Mouse (Mus musculus): ENCODE measurements around the gene Ablim1. TPM values are rescaled to one million over a fixed set of nuclear protein-coding genes. Genes with fewer than 3 reads are reported as not detected.
A peak's percentile ranks its signal among the peaks of the same experiment; 100 is the strongest.

The Ablim1 gene
- polyA plus RNA-seq, 1 experiment from 2014 or later = 58.7 TPM

DNA sequence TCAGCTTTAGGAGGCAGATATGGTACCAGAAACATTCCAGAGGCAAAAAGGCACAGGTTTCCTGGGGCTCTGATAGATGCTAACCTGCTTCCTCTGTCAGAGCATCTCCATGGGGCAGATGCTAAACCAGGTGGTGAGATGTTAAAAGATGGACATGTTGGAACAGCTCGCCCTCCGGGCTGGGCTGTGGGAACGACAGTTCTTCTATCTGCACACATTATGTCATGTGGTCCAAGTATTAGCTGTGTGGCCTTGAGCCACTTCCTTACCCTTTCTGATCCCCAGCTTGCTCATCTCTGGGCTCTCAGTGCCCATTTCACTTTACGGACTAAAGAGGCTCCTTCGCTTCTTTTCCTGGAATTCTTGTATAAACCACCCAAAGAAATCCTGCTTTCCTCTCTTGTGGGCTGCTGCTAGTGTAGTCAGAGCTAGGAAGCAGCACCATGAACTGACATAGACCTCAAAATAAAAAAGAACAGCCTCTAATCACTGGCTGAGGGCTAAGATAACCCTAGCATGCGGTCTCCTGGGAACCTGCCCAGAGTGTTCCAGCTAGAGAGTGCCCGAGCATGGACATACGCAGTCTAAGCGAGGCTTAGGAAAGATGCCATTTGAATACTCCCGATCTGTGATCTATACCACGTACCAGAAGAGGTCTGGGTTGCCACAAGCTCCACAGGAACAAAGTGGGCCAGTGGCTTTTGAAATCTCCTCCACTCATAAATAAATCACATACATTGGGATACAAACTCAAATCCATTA is 119.4 kb downstream of the Ablim1 start:
- 89% methylated on average over 11 of the region's 11 CpGs for WGBS
- peak overlapping the region; percentile 48 for H3K4me3 ChIP-seq (replicated peaks)

DNA sequence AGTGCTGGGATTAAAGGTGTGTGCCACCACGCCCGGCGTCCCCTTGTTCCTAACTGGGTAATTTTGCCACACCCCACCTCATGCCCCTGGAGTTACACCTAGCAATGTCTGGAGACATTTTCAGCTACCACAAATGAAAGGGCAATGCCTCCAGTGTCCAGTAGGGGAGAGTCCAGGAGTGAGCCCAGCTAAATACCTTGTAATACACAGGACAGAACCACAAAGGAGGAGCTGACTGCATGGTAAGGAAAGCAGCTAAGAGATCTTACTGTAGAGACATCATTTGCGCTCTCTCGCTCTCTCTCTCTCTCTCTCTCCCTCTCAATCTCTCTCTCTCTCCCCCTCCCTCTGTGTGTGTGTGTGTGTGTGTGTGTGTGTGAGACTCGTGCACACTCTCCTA is 120.8 kb downstream of the Ablim1 start:
- Histone ChIP-seq H3K9ac (replicated peaks) (no peak overlapping the region), H3K27me3 (replicated peaks) (peaks cover 8% of the 10 kb centered on the region), H3K27ac (replicated peaks) (no peak overlapping the region), H3K4me1 (peaks cover 28% of the 10 kb centered on the region), H3K36me3 (no peaks in the 10 kb centered on the region), H3K4me3 (replicated peaks) (no peak overlapping the region), H3K4me2 (0 out of 2 replicates have a peak overlapping the region, but pooled peaks have one; percentile 92), H3K9me3 (replicated peaks) (no peaks in the 10 kb centered on the region)
- 92% methylated on average over 6 of the region's 6 CpGs for WGBS
- no peak for ATAC-seq (ENCODE audit: low FRiP score)

More for the DNA sequence above, 119.4 kb downstream of the Ablim1 start:
- Histone ChIP-seq H3K27me3 (replicated peaks) (peaks cover 8% of the 10 kb centered on the region), H3K36me3 (no peaks in the 10 kb centered on the region), H3K9ac (replicated peaks) (no peak overlapping the region), H3K4me1 (peaks cover 39% of the 10 kb centered on the region), H3K4me2 (peak overlapping the region; percentile 92), H3K27ac (replicated peaks) (no peak overlapping the region), H3K9me3 (replicated peaks) (no peaks in the 10 kb centered on the region)
- ATAC-seq (ENCODE audit: low FRiP score) = no peak

DNA sequence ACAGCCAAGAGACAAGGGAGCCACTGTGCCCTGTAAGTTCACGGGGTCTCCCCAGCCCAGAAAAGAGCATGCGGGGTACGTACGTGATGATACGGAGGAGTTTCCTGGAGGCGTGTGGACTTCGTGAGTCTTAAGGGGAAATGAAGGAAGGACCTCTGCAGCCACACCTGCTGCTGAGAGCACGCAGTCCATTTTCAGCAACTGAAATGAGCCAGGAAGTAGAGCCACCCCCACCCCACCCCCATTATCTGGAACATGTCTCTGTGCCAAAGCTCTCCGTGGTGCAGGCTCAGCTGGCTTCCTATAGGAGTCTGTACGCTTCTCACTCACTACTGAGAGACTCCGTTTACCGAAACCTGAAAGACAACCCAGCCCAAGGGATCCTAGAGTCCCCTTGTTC is 121.3 kb downstream of the Ablim1 start:
- no peak for ATAC-seq (ENCODE audit: low FRiP score)
- Histone ChIP-seq H3K4me3 (replicated peaks) (no peak overlapping the region), H3K27me3 (replicated peaks) (peaks cover 8% of the 10 kb centered on the region), H3K4me2 (no peak overlapping the region), H3K36me3 (no peaks in the 10 kb centered on the region), H3K9me3 (replicated peaks) (no peaks in the 10 kb centered on the region), H3K4me1 (peaks cover 22% of the 10 kb centered on the region), H3K27ac (replicated peaks) (no peak overlapping the region), H3K9ac (replicated peaks) (no peak overlapping the region)
- 92% methylated on average over 12 of the region's 12 CpGs for WGBS

DNA sequence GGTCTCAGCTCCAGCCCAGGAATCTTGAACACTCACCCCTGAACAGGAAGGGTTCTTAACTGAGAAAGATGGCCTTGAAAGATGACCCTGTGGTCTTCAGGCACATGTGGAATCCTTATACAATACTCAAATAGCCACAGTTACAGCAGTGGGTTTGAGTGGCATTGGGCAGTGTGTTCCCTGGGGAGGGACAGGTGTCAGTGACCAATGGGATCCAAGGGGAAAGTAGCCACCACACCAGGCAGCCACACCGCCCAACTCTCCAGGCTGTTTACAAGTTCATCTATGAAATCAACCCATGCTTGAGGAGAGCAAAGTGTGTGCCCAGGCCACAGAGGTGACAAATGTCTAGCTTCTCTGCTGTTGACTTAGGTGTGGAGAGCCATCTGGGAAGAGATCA is 123.6 kb downstream of the Ablim1 start:
- Histone ChIP-seq H3K36me3 (no peaks in the 10 kb centered on the region), H3K9me3 (replicated peaks) (no peaks in the 10 kb centered on the region), H3K4me2 (no peak overlapping the region), H3K27me3 (replicated peaks) (peaks cover 4% of the 10 kb centered on the region), H3K27ac (replicated peaks) (no peak overlapping the region), H3K9ac (replicated peaks) (no peak overlapping the region), H3K4me3 (replicated peaks) (no peak overlapping the region), H3K4me1 (peaks cover 4% of the 10 kb centered on the region; the same call in 1 of the 2 replicates)
- 95% methylated on average over 1 of the region's 1 CpGs for WGBS
- ATAC-seq (ENCODE audit: low FRiP score) = no peak

DNA sequence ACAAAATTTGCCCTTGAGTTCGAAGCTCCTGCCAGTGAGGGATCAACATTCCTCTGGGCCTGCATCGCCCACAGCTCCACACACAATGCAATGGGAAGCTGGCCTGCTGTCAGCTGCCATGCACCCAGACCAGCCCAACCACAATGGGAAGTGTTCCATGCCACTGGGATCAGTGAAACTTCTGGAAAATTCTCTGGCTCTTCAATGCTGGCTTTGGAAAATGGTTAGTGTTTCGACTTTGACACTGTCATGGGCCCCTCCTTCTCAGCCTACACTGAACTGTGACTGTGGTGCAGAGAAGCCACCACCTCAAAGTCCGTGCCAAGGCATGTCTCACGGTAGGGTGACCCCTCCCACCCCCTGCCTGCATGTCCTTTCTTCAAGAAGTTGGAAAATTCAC is 125.3 kb downstream of the Ablim1 start:
- Histone ChIP-seq H3K27me3 (replicated peaks) (no peaks in the 10 kb centered on the region), H3K4me1 (no peaks in the 10 kb centered on the region), H3K4me3 (replicated peaks) (no peak overlapping the region), H3K9ac (replicated peaks) (no peak overlapping the region), H3K27ac (replicated peaks) (no peak overlapping the region), H3K36me3 (no peaks in the 10 kb centered on the region), H3K9me3 (replicated peaks) (no peaks in the 10 kb centered on the region), H3K4me2 (no peak overlapping the region)
- 89% methylated on average over 5 of the region's 5 CpGs for WGBS
- no peak for ATAC-seq (ENCODE audit: low FRiP score)

DNA sequence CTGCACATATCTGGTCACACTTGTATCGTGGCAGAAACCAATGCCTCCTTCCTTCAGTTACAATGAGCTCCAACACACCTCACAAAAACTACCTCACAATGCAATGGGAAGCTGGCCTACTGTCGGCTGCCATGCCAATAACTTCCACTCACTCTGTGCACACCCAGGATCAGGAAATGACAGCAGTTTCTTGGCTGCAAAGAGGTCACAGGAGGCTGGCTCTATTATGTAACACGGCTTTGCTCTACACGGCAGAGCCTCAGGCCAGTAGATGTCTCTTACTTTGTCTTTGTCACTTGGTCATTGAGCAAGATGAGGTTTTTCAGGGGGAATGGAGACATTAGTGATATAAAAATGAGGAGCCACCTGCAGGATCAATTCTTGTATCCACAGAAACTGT is 126.2 kb downstream of the Ablim1 start:
- H3K9me3 ChIP-seq (replicated peaks) = no peaks in the 10 kb centered on the region
- 85% methylated on average over 4 of the region's 4 CpGs for WGBS
- H3K36me3 ChIP-seq = no peaks in the 10 kb centered on the region
- no peak overlapping the region for H3K4me2 ChIP-seq
- no peak overlapping the region for H3K27ac ChIP-seq (replicated peaks)
- no peak overlapping the region for H3K4me3 ChIP-seq (replicated peaks)
- ATAC-seq (ENCODE audit: low FRiP score) = no peak
- H3K9ac ChIP-seq (replicated peaks) = no peak overlapping the region
- H3K27me3 ChIP-seq (replicated peaks) = no peaks in the 10 kb centered on the region
- no peaks in the 10 kb centered on the region for H3K4me1 ChIP-seq

DNA sequence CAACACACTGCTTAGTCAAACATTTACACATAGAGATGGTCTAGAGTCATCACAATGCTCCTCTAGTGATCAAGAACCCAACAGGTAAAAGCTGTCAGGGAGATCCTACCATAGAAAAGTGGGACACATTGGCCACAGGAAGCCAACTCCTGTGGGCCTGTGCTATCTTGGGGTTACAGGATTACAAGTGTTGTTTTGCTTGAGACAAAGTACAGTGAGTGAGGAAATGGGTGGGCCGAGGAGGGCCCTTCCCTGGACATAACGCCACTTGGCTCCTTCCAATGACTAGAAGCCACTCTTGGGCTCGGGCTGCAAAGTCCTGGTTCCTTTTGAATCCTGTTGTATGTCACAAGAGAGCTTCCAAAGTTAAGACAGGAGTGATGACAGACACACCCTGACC is 129.7 kb downstream of the Ablim1 start:
- no peak overlapping the region for H3K27ac ChIP-seq (replicated peaks)
- no peaks in the 10 kb centered on the region for H3K27me3 ChIP-seq (replicated peaks)
- H3K4me2 ChIP-seq = no peak overlapping the region
- H3K4me3 ChIP-seq (replicated peaks) = no peak overlapping the region
- 85% methylated on average over 3 of the region's 3 CpGs for WGBS
- H3K9ac ChIP-seq (replicated peaks) = no peak overlapping the region
- H3K36me3 ChIP-seq = no peaks in the 10 kb centered on the region
- no peak for ATAC-seq (ENCODE audit: low FRiP score)
- peaks cover 6% of the 10 kb centered on the region; the same call in 1 of the 2 replicates for H3K4me1 ChIP-seq
- no peaks in the 10 kb centered on the region for H3K9me3 ChIP-seq (replicated peaks)

DNA sequence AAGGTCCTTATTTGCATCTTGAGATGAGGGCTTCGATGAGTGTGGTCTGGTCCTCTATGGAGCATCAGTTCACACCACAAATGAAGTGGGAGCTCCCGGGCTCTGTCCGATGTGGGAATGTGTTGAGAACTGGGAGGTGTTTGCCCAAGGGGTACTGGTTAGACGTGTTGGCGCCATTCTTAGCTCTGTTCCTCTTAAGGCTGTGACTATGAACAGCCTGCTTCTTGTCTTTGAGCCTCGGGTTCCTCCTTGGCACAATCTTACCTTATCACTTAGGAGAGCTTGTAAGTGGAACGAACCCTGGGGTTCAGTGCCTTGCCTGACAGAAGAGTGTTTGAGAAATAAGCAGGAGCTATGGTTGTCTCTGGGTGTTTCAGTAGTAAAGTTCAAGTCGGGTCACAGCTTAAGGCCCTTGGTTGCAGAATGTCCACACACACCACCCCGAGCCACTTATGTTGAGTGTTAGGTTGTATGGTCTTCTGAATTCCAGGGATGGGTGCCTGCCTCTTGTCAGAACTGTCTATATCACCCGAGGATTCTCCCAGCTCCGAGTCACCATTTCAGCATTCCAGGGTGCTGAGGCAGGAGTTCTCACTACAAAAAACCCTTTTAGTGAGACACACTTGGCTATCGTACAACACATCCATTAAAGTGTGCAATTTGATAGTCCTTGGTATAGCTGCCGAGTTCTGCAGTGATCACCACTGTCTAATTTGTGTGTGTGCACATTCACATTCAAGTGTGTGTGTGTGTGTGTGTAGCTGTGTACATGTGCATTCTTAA is 131.6 kb downstream of the Ablim1 start:
- H3K27ac ChIP-seq (replicated peaks) = no peak overlapping the region

DNA sequence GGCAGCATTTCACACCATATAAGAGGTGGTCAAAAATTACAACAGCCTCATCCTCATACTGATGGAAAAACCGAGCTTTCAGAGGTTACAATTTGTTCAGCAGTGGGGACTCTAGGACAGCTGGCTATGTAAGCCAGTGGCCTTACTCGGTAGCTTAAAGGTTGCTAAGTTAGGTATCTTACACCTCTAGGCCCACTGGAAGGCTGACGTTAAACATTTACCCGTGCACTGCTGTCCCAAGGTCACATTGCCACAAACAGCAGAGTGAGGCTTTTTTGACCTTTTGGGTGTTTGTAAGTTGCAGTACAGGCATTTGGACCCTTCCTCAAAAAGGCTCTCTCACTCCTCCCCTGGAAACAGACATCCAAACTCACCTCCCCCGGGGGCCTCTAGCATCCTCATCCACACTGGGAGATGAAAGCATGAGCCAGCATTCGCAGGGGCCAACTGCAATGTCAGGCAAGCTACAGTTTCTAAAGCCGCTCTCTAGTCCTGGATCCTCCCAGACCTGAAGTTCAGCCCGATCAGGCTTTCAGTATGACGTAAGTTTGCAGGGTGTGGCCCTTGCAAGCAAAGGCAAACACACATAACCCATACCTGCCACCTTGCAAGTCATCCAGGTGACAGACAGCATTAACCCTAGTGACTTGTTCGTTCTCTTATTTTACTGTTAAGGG is 132.7 kb downstream of the Ablim1 start:
- Histone ChIP-seq H3K27ac (replicated peaks) (no peak overlapping the region), H3K36me3 (no peaks in the 10 kb centered on the region), H3K27me3 (replicated peaks) (no peaks in the 10 kb centered on the region), H3K9ac (replicated peaks) (no peak overlapping the region), H3K4me1 (peaks cover 6% of the 10 kb centered on the region; the same call in 1 of the 2 replicates), H3K4me3 (replicated peaks) (no peak overlapping the region), H3K4me2 (no peak overlapping the region), H3K9me3 (replicated peaks) (no peaks in the 10 kb centered on the region)
- 90% methylated on average over 10 of the region's 10 CpGs for WGBS
- no peak for ATAC-seq (ENCODE audit: low FRiP score)

More for the DNA sequence above, 131.6 kb downstream of the Ablim1 start:
- no peaks in the 10 kb centered on the region for H3K9me3 ChIP-seq (replicated peaks)
- no peaks in the 10 kb centered on the region for H3K27me3 ChIP-seq (replicated peaks)
- WGBS = 89% methylated on average over 13 of the region's 13 CpGs
- peaks cover 6% of the 10 kb centered on the region; the same call in 1 of the 2 replicates for H3K4me1 ChIP-seq
- no peak overlapping the region for H3K9ac ChIP-seq (replicated peaks)
- no peak overlapping the region for H3K4me2 ChIP-seq
- no peaks in the 10 kb centered on the region for H3K36me3 ChIP-seq
- H3K4me3 ChIP-seq (replicated peaks) = no peak overlapping the region
- no peak for ATAC-seq (ENCODE audit: low FRiP score)

DNA sequence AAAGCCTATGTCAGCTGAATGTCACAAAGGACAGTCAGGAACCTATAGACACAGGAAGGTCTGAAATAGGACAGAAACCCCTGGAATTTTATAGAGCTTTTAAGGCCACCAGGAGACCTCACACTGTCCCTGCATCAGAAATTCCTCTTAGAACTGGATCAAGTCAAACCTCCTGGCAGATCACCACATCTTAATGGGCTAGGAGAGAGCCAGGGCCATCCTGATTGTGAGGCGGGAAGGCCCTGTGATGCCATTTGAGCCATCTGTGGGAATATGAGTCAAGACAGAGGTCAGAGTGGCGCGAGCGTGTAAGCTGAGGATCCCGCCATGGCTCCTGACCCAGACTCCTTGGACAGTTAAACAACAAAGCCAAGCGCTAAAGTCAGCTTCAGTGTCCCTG is 133.4 kb downstream of the Ablim1 start:
- H3K9me3 ChIP-seq (replicated peaks) = no peaks in the 10 kb centered on the region
- no peaks in the 10 kb centered on the region for H3K36me3 ChIP-seq
- H3K4me1 ChIP-seq = peaks cover 6% of the 10 kb centered on the region; the same call in 1 of the 2 replicates
- H3K27me3 ChIP-seq (replicated peaks) = no peaks in the 10 kb centered on the region
- H3K4me2 ChIP-seq = no peak overlapping the region
- 93% methylated on average over 6 of the region's 6 CpGs for WGBS
- H3K4me3 ChIP-seq (replicated peaks) = no peak overlapping the region
- H3K27ac ChIP-seq (replicated peaks) = no peak overlapping the region
- ATAC-seq (ENCODE audit: low FRiP score) = no peak
- H3K9ac ChIP-seq (replicated peaks) = no peak overlapping the region

DNA sequence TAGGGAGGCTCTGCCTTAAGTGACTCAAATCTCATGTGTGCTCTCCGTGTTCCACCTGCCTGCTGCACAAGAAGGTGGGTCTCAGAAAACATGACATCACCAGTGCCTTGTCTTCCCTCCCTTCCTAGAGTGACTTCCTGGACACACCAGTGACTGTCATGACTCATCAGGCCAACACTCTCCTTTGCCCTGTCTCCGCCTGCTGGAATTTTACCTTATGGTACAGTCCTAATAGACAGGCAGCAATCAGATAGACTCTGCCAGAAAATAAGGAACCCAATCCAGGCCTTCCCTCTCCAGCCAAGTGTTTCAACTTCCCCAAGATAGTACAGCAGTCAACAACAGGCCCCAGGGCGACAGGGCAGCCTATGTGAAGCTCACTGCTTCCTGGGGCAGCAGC is 133.8 kb downstream of the Ablim1 start:
- Histone ChIP-seq H3K4me1 (peaks cover 6% of the 10 kb centered on the region; the same call in 1 of the 2 replicates), H3K4me2 (no peak overlapping the region), H3K27ac (replicated peaks) (no peak overlapping the region), H3K27me3 (replicated peaks) (no peaks in the 10 kb centered on the region), H3K9me3 (replicated peaks) (no peaks in the 10 kb centered on the region), H3K36me3 (no peaks in the 10 kb centered on the region), H3K4me3 (replicated peaks) (no peak overlapping the region), H3K9ac (replicated peaks) (no peak overlapping the region)
- ATAC-seq (ENCODE audit: low FRiP score) = no peak
- 83% methylated on average over 3 of the region's 3 CpGs for WGBS
